Mouse (Mus musculus) bone marrow, adult 2 months (tissue): ENCODE results near the gene Mrpl4. TPM values are rescaled to one million over a fixed set of nuclear protein-coding genes. Genes with fewer than 3 reads are reported as not detected.
"Not testable (repeated sequence)": the region's sequence is repeated elsewhere in the genome, so short reads cannot be mapped to it uniquely, and the experiment has no call there.

Experiments used
- H3K27ac ChIP-seq: fragments of 200-500 bp; 2 replicates; pipeline ENCODE4 v1.5.1; 2012; ENCODE audit warnings: low read depth, mild to moderate bottlenecking, control low read depth, inconsistent platforms, low read length; ENCODE audit not compliant: control insufficient read depth, poor library complexity, insufficient read depth
- H3K4me1 ChIP-seq: fragments of 200-500 bp; 2 replicates; pipeline ENCODE4 v1.6.1; 2011; ENCODE audit warnings: low read length; ENCODE audit not compliant: control insufficient read depth, insufficient read depth
- H3K4me3 ChIP-seq: fragments of 200-500 bp; replicated peaks from 2 replicates; pipeline ENCODE3; 2011; ENCODE audit warnings: mild to moderate bottlenecking, low read depth, low read length, control low read depth; ENCODE audit not compliant: control insufficient read depth
- CTCF ChIP-seq: fragments of 200-500 bp; IDR thresholded peaks from 2 replicates; pipeline ENCODE4 v1.5.1; 2011; ENCODE audit warnings: low read length, control low read depth; ENCODE audit not compliant: control insufficient read depth, insufficient read depth
- POLR2A ChIP-seq: fragments of 200-500 bp; IDR thresholded peaks from 2 replicates; pipeline ENCODE4 v1.6.1; 2011; ENCODE audit warnings: low read depth, mild to moderate bottlenecking, control low read depth, low read length, borderline replicate concordance; ENCODE audit not compliant: control insufficient read depth
- WGBS: fragments of 180-500 bp; shearing (Covaris S2); methylation state at CpG from one replicate; pipeline ENCODE4 v1.1.7; 2018; 5-methylcytosine and 5-hydroxymethylcytosine counted together
- polyA plus RNA-seq: library from polyadenylated mRNA; stranded (reverse); fragments of >200 nt; gene quantifications from 2 replicates; pipeline ENCODE4 v1.2.4, GENCODE M21; 2011; ENCODE audit warnings: low replicate concordance; ENCODE audit not compliant: missing spikeins, insufficient read depth, insufficient read length

Gene Mrpl4
- polyA plus RNA-seq, 1 experiment, result 27.4 TPM

DNA sequence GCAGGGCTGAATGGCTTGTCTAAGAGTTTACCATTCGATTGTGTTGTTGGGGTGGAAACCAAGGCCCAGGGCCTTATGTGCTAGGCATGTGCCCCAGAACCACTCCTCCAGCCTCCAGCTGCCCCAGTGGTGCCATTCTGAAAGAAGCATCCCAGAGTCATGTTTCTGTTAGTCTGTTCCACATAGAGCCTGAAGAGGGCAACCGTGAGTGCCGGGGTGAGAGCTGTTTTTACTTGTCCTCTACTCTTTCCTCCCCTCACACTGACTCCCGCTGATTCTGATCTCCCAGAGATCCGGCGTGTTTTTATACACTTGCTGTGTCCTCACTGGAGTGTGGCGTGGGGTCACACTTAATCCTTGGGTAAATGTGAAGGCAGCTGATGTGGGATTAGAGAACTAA lies 5.5 kb downstream of the Mrpl4 start:
- no peak overlapping the region for H3K27ac ChIP-seq
- WGBS, result 84% methylated on average over 7 of the region's 7 CpGs
- no peaks in the 10 kb centered on the region; the same call in 1 of the 2 replicates for H3K4me1 ChIP-seq
- no peak overlapping the region for H3K4me3 ChIP-seq
- peak; percentile 15; the same call in 1 of the 2 replicates for TF ChIP-seq CTCF
- no peak for TF ChIP-seq POLR2A

DNA sequence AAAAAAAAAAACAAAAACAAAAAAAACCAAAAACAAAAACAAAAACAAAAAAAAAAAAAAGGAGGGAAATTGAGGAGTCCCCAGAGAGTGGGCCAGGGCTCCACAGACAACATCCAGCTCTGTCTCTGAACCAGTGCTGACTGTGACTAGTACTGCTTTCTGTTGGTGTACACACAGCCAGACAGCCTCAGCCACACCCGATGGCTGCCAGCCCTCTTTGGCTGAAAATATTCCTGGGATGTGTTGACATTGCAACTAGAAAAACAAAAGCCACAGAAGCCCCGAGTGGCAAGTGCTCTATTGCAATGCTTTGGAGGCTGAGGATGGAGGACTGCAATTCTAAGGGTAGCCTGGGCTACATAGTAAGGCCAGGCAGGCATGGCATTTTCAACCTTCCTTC lies 7.8 kb downstream of the Mrpl4 start:
- TF ChIP-seq POLR2A, result no peak
- TF ChIP-seq CTCF, result no peak
- Histone ChIP-seq H3K27ac (no peak overlapping the region), H3K4me3 (no peak overlapping the region), H3K4me1 (peaks cover 1% of the 10 kb centered on the region; the same call in 1 of the 2 replicates)
- WGBS, result 59% methylated on average over 2 of the region's 2 CpGs

DNA sequence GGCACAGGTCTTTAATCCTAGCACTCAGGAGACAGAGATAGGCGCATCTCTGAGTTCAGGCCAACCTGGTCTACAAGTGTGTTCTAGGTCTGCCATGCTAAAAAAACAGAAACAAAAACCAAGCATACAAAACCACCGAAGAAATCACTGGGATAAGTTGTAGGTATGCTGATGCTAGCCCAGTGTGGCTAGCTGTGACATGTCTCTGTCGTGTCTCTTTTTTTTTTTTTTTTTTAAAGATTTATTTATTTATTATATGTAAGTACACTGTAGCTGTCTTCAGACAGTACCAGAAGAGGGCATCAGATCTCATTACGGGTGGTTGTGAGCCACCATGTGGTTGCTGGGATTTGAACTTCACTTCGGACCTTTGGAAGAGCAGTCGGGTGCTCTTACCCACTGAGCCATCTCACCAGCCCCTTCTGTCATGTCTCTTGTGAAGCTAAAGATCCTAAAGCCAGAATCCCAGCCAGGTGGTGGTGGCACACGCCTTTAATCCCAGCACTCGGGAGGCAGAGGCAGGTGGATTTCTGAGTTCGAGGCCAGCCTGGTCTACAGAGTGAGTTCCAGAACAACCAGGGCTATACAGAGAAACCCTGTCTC lies 8.5 kb downstream of the Mrpl4 start:
- H3K4me3 ChIP-seq, H3K4me1 ChIP-seq, H3K27ac ChIP-seq: not testable (repeated sequence)
- WGBS, result 64% methylated on average over 9 of the region's 9 CpGs

DNA sequence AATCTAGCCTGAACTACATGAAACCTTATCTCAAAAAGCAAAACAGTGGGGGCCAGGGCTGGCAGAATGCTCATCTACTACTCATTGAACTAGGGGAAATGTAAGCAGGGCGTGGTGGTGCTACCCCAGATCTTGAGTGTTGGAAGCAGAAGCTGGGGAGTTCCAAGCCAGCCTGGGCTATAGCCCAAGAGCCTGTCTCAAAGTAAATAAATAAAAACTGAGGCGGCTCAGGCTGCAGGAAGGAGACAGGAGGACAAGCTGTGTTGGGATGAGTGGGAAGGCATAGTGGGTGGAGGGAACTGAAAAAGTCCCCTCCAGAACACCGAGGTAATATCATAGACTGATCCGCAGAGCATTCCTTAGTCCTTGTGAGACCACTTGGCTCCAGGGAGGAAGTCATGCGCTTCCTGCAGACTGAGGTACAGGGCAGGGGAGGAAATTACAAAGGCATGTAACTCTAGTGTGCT lies 9.3 kb downstream of the Mrpl4 start:
- Histone ChIP-seq H3K27ac (no peak overlapping the region), H3K4me1 (peaks cover 4% of the 10 kb centered on the region; the same call in 1 of the 2 replicates), H3K4me3 (no peak overlapping the region)
- WGBS, result 12% methylated on average over 5 of the region's 5 CpGs
- no peak for TF ChIP-seq POLR2A
- TF ChIP-seq CTCF, result no peak

DNA sequence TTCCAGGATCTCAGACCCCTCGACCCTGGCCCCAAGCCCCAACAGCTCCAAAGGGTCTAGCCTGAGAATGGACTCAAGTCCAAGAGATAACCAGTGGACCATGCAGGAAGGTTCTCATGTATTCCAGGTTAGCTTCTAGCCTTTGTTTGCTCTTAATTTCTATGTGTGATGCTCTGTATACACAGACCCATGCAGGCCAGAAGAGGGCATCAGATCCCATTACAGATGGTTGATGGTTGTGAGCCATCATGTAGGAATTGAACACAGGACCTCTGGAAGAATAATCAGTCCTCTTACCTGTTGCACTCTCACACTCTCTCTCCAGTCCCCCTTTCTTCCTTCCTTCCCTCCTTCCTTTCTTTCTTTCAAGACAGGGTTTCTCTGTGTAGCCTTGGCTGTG lies 9.8 kb downstream of the Mrpl4 start:
- Histone ChIP-seq H3K27ac (no peak overlapping the region), H3K4me3 (no peak overlapping the region), H3K4me1 (peaks cover 4% of the 10 kb centered on the region; the same call in 1 of the 2 replicates)
- TF ChIP-seq CTCF (no peak), POLR2A (no peak)
- WGBS, result 3% methylated on average over 1 of the region's 1 CpGs

DNA sequence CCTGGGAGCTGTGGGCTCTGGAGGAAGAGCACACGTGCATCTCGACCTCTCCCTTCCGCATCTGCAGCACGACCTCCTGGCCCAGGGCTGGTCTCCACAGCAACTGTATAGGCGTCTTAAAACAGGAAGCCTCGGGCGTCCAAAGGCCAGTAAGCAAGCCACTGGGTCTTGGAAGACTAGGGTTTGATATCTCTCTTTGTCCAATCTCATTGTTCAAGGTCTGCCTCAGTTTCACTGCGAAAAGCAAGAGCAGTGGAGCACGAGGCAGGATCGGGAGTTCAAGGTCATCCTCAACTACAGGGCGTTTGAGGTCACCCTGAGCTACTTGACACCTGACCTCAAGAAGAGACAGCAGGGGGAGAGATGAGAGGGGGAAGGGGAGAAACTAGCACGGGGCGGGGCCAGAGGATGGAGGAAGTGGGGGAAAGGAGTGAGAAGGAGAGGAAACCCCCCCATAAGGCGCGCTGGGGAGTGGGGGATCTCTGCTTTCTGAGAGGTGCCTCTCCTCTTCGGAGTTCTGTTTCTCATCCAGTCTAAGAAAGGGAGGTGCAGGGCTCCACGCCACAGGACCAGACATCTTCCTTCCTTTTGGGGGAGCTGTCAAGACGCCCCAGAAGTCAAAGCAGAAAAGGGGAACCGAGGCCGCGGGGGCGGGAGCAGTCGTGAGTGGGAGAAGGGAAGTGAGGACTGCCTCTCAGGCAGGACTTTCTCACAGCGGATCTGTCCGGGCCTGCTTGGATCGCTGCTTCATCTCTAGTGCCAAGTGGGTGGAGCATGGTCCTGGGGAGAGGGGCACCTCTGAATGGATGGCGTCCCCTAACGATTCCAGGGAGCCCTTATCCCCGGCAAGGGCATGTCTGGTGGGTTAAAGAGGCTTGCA lies 12.4 kb downstream of the Mrpl4 start:
- peak overlapping the region; percentile 62 for H3K4me3 ChIP-seq
- TF ChIP-seq POLR2A (peak; percentile 41; the same call in 1 of the 2 replicates), CTCF (no peak)
- H3K4me1 ChIP-seq, result peaks cover 7% of the 10 kb centered on the region; the same call in 1 of the 2 replicates
- WGBS, result 1% methylated on average over 29 of the region's 29 CpGs
- H3K27ac ChIP-seq, result peak overlapping the region; percentile 76

DNA sequence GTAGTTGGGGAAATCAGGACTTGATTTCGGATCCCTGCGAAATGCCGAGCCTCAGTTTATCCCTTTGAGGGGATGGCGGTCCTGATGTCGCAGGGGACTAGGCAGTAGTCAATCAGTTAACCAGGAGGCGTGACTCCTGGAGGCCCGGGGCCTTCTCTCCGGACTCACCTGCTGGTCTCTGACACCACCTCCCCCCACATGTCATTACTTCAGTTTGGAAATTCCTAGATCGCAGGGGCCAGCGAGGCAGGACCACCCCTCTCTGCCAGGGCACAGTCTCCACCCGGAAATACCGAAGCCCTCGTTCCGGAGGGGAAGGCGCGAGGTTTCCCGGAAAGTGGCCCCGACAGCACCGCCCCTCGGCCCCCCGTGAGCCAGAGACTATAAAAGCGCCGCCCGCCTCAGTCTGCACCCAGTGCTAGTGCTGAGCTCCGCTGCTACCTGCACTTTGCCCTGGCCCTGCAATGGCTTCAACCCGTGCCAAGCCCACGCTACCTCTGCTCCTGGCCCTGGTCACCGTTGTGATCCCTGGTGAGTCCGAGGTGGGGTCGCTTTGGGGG lies 13.1 kb downstream of the Mrpl4 start, which contains the start of gene Icam1:
Gene Icam1, plus strand, starts transcription at position 415 of the 560 bp plus-strand sequence.
- peak within 1 kb of the TSS; percentile 76 for H3K27ac ChIP-seq
- WGBS, result under 1% methylated on average over 30 of the region's 30 CpGs
- TF ChIP-seq POLR2A, result peak; percentile 95
- TF ChIP-seq CTCF, result no peak
- peak within 1 kb of the TSS; percentile 62 for H3K4me3 ChIP-seq
- peaks cover 7% of the 10 kb centered on the region; the same call in 1 of the 2 replicates for H3K4me1 ChIP-seq
